Mouse (Mus musculus) frontal cortex, postnatal 25 days (tissue): Measurements from ENCODE around the gene Calhm1.

ENCODE experiments used
- DNase-seq, 2 experiments: peaks; one replicate each; pipeline ENCODE4 v3.0.0; 2022; ENCODE audit warnings: low spot score in 2 of 2

Gene Calhm1

GRCm38 (mm10) chr19:47144154-47144553 is at the start of gene Calhm1:
Gene Calhm1 (minus strand): TSS chr19:47144254.
- no peak for DNase-seq

GRCm38 (mm10) chr19:47192158-47192557 is 48.1 kb upstream of the Calhm1 start:
- no peak for DNase-seq

GRCm38 (mm10) chr19:47188515-47189128 is 44.6 kb upstream of the Calhm1 start:
- no peak for DNase-seq

GRCm38 (mm10) chr19:47186514-47187275 is 42.6 kb upstream of the Calhm1 start:
- no peak for DNase-seq

- no peak for DNase-seq
These were observed 40.7 kb upstream of the Calhm1 start for GRCm38 (mm10) chr19:47184736-47185135.

- DNase-seq: no peak
These were observed 40.2 kb upstream of the Calhm1 start for GRCm38 (mm10) chr19:47184221-47184620.

- DNase-seq: no peak
These were observed 36.0 kb upstream of the Calhm1 start for GRCm38 (mm10) chr19:47180011-47180410.

- DNase-seq: peak in 1 of 2 experiments; percentile 35
These were observed 35.3 kb upstream of the Calhm1 start for GRCm38 (mm10) chr19:47179272-47179809.

- DNase-seq: peak; percentile 45 to 51
These were observed 34.6 kb upstream of the Calhm1 start, which contains the start of gene Neurl1a for GRCm38 (mm10) chr19:47178431-47179271. Gene Neurl1a (plus strand): TSS chr19:47178820.

GRCm38 (mm10) chr19:47178001-47178400 is 33.9 kb upstream of the Calhm1 start:
- DNase-seq: no peak

GRCm38 (mm10) chr19:47176916-47177505 is 33.0 kb upstream of the Calhm1 start:
- no peak for DNase-seq

GRCm38 (mm10) chr19:47175472-47175871 is 31.4 kb upstream of the Calhm1 start:
- no peak for DNase-seq

GRCm38 (mm10) chr19:47174515-47174914 is 30.5 kb upstream of the Calhm1 start:
- DNase-seq: no peak

- peak; percentile 85 to 92 for DNase-seq
These were observed 24.8 kb upstream of the Calhm1 start for GRCm38 (mm10) chr19:47168793-47169412.

GRCm38 (mm10) chr19:47168223-47168622 is 24.2 kb upstream of the Calhm1 start:
- DNase-seq: no peak

GRCm38 (mm10) chr19:47167617-47168214 is 23.7 kb upstream of the Calhm1 start:
- DNase-seq: no peak

- no peak for DNase-seq
These were observed 22.7 kb upstream of the Calhm1 start for GRCm38 (mm10) chr19:47166758-47167157.

GRCm38 (mm10) chr19:47163176-47163744 is 19.2 kb upstream of the Calhm1 start:
- DNase-seq: no peak

- DNase-seq: no peak
These were observed 17.6 kb upstream of the Calhm1 start for GRCm38 (mm10) chr19:47161669-47162068.

- DNase-seq: no peak
These were observed 13.6 kb upstream of the Calhm1 start, which contains the start of gene Calhm3 for GRCm38 (mm10) chr19:47157664-47158063. Gene Calhm3 (minus strand): TSS chr19:47157764.
